Mouse (Mus musculus) thymus, adult 2 months (tissue): ENCODE data around the gene Ralb.

ENCODE experiments used
- CTCF ChIP-seq: fragments of 200-500 bp; IDR thresholded peaks from 2 replicates; pipeline ENCODE4 v1.5.1; 2012; ENCODE audit warnings: mild to moderate bottlenecking, control low read depth, low read length, moderate library complexity, borderline replicate concordance; ENCODE audit not compliant: control insufficient read depth, poor library complexity, insufficient read depth; ENCODE audit errors: extremely low read depth
- POLR2A ChIP-seq: fragments of 200-500 bp; IDR thresholded peaks from 2 replicates; pipeline ENCODE4 v1.6.1; 2012; ENCODE audit warnings: mild to moderate bottlenecking, low read length, control low read depth, moderate library complexity; ENCODE audit not compliant: control insufficient read depth, poor library complexity, insufficient read depth; ENCODE audit errors: extremely low read depth

- TF ChIP-seq CTCF, result no peak
- TF ChIP-seq POLR2A, result no peak
These were observed 1.9 kb downstream of the Ralb start for GRCm38 (mm10) chr1:119502729-119503128.
